ENCODE assay signal across 9 mouse cellular contexts in genomic region chr1:193256289-193256577, GRCm38 (mm10). TPM values are rescaled to one million over a fixed set of nuclear protein-coding genes. Genes with fewer than 3 reads are reported as not detected.
DNase-seq lines count a peak whose midpoint lies in the region; ATAC-seq and TF ChIP-seq lines count a peak whose summit lies in the region.
"Had no signal": no experiment of that assay in that cellular context is flagged by ENCODE, and none has a peak within 500 bp of the region (broad histone marks: within the 10 kb centered on the region; RNA-seq: fewer than 3 reads in every experiment).

No protein-coding gene starts in this region.

- no peak overlapping the region for H3K4me2 ChIP-seq in intestine, embryonic 15.5 days (replicated peaks)
- no peak overlapping the region for H3K4me2 ChIP-seq in intestine, postnatal 0 days (replicated peaks; ENCODE audit: low read depth)
- H3K4me2 ChIP-seq in neural tube, embryonic 11.5 days (ENCODE audit: low read depth): no peak overlapping the region

- no peak overlapping the region for H3K4me3 ChIP-seq in intestine, embryonic 15.5 days (replicated peaks)
- H3K4me3 ChIP-seq in intestine, postnatal 0 days (ENCODE audit: low read depth, low read length): no peak overlapping the region
- H3K4me3 ChIP-seq in neural tube, embryonic 11.5 days (ENCODE audit: low read depth, low read length): no peak overlapping the region

- ATAC-seq in cerebellum, adult (ENCODE audit: insufficient number of reproducible peaks, low FRiP score, low TSS enrichment): peak; percentile 42; the same call in 1 of the 2 replicates
- ATAC-seq in intestine, embryonic 15.5 days: 0 out of 2 replicates have a peak, but pooled peaks have one; percentile 6
- no peak for ATAC-seq in intestine, postnatal 0 days
- ATAC-seq in neural tube, embryonic 11.5 days (ENCODE audit: insufficient read depth, low FRiP score, low TSS enrichment): peak; percentile 20; the same call in 1 of the 2 replicates

- no peak for DNase-seq in cerebellum, adult 9-11 months
- no peak for DNase-seq in neural tube, embryonic 11.5 days (ENCODE audit: low spot score)
- no peak for DNase-seq in neural tube, embryonic 10.5 days (ENCODE audit: extremely low spot score, low spot score)
- no peak for DNase-seq in frontal cortex, postnatal 14 days (ENCODE audit: low spot score in 2 of 2)
- DNase-seq in T-cell, adult 2 months (ENCODE audit: low spot score): no peak
- DNase-seq: adrenal gland, postnatal 25 days had no signal

- H3K36me3 ChIP-seq in intestine, embryonic 15.5 days: no peaks in the 10 kb centered on the region
- no peaks in the 10 kb centered on the region for H3K36me3 ChIP-seq in intestine, postnatal 0 days (ENCODE audit: control insufficient read depth, insufficient read depth)
- H3K36me3 ChIP-seq in neural tube, embryonic 11.5 days (ENCODE audit: control insufficient read depth, insufficient read depth, low read length): no peaks in the 10 kb centered on the region

- no peak for TF ChIP-seq CTCF in intestine, postnatal 0 days (IDR thresholded peaks at IDR 0.05; ENCODE audit: low read depth)

- no peak overlapping the region for H3K9ac ChIP-seq in intestine, embryonic 15.5 days
- no peak overlapping the region for H3K9ac ChIP-seq in intestine, postnatal 0 days (ENCODE audit: low read depth, low read length)
- H3K9ac ChIP-seq in neural tube, embryonic 11.5 days (ENCODE audit: low read length): no peak overlapping the region

- 0 out of 2 replicates have a peak, but pooled peaks cover 5% of the 10 kb centered on the region for H3K4me1 ChIP-seq in intestine, embryonic 15.5 days (replicated peaks)
- no peaks in the 10 kb centered on the region for H3K4me1 ChIP-seq in intestine, postnatal 0 days (replicated peaks; ENCODE audit: control insufficient read depth, insufficient read depth, low read length)
- no peaks in the 10 kb centered on the region for H3K4me1 ChIP-seq in neural tube, embryonic 11.5 days (ENCODE audit: control insufficient read depth, insufficient read depth, low read length)

- H3K27ac ChIP-seq in intestine, embryonic 15.5 days: no peak overlapping the region
- H3K27ac ChIP-seq in intestine, postnatal 0 days (ENCODE audit: low read depth, low read length): no peak overlapping the region
- no peak overlapping the region for H3K27ac ChIP-seq in neural tube, embryonic 11.5 days (ENCODE audit: low read depth, low read length)

- H3K9me3 ChIP-seq in intestine, embryonic 15.5 days: no peaks in the 10 kb centered on the region
- H3K9me3 ChIP-seq in intestine, postnatal 0 days (ENCODE audit: control insufficient read depth): no peaks in the 10 kb centered on the region
- no peaks in the 10 kb centered on the region for H3K9me3 ChIP-seq in neural tube, embryonic 11.5 days (ENCODE audit: control insufficient read depth, low read length)

- no peaks in the 10 kb centered on the region for H3K27me3 ChIP-seq in intestine, embryonic 15.5 days (replicated peaks)
- H3K27me3 ChIP-seq in intestine, postnatal 0 days (replicated peaks; ENCODE audit: control insufficient read depth, insufficient read depth, low read length): no peaks in the 10 kb centered on the region
- no peaks in the 10 kb centered on the region for H3K27me3 ChIP-seq in neural tube, embryonic 11.5 days (ENCODE audit: control insufficient read depth, insufficient read depth, low read length)

RNA-seq across cellular contexts. Expression of gene Hsd11b1, which starts 7.6 kb away (rescaled TPM):
- 1.3 and 1.4 TPM in 2 replicates for polyA plus RNA-seq in intestine, embryonic 15.5 days (2015; fragmentation: Nextera tagmentation; extraction: Ambion mirVana)
- 2.7 and 3.2 TPM in 2 replicates for polyA plus RNA-seq in intestine, postnatal 0 days (2015; fragmentation: Nextera tagmentation; extraction: Ambion mirVana)
- polyA plus RNA-seq in neural tube, embryonic 11.5 days (2014; fragmentation: Nextera tagmentation; extraction: Ambion mirVana): not detected in 2 replicates

RNA-seq across cellular contexts. Expression of gene G0s2, which starts 16.8 kb away (rescaled TPM):
- 21.9 and 23.7 TPM in 2 replicates for polyA plus RNA-seq in intestine, embryonic 15.5 days (2015; fragmentation: Nextera tagmentation; extraction: Ambion mirVana)
- 10.1 and 11.7 TPM in 2 replicates for polyA plus RNA-seq in intestine, postnatal 0 days (2015; fragmentation: Nextera tagmentation; extraction: Ambion mirVana)
- polyA plus RNA-seq in neural tube, embryonic 11.5 days (2014; fragmentation: Nextera tagmentation; extraction: Ambion mirVana): 7.4 and 7.9 TPM in 2 replicates

RNA-seq across cellular contexts. Expression of gene Lamb3, which starts 48.7 kb away (rescaled TPM):
- polyA plus RNA-seq in intestine, embryonic 15.5 days (2015; fragmentation: Nextera tagmentation; extraction: Ambion mirVana): 3.9 and 4.4 TPM in 2 replicates
- polyA plus RNA-seq in intestine, postnatal 0 days (2015; fragmentation: Nextera tagmentation; extraction: Ambion mirVana): 1.7 and 2.5 TPM in 2 replicates
- 0.09 and 0.62 TPM in 2 replicates for polyA plus RNA-seq in neural tube, embryonic 11.5 days (2014; fragmentation: Nextera tagmentation; extraction: Ambion mirVana)

RNA-seq across cellular contexts. Expression of gene Traf3ip3, which starts 54.7 kb away (rescaled TPM):
- polyA plus RNA-seq in intestine, embryonic 15.5 days (2015; fragmentation: Nextera tagmentation; extraction: Ambion mirVana): 3.8 and 4.1 TPM in 2 replicates
- polyA plus RNA-seq in intestine, postnatal 0 days (2015; fragmentation: Nextera tagmentation; extraction: Ambion mirVana): 2.5 and 3.2 TPM in 2 replicates
- polyA plus RNA-seq in neural tube, embryonic 11.5 days (2014; fragmentation: Nextera tagmentation; extraction: Ambion mirVana): 1.6 and 2.6 TPM in 2 replicates
